Mouse (Mus musculus) ES-Bruce4 (cell line): ENCODE measurements around the gene Gm49776.

Experiments
- CTCF ChIP-seq: IDR thresholded peaks from one replicate; pipeline ENCODE4 v1.8.1; 2011; ENCODE audit warnings: low read depth, low read length
- POLR2A ChIP-seq: IDR thresholded peaks from one replicate; pipeline ENCODE4 v1.8.1; 2011; ENCODE audit warnings: low read length; ENCODE audit not compliant: insufficient read depth

DNA sequence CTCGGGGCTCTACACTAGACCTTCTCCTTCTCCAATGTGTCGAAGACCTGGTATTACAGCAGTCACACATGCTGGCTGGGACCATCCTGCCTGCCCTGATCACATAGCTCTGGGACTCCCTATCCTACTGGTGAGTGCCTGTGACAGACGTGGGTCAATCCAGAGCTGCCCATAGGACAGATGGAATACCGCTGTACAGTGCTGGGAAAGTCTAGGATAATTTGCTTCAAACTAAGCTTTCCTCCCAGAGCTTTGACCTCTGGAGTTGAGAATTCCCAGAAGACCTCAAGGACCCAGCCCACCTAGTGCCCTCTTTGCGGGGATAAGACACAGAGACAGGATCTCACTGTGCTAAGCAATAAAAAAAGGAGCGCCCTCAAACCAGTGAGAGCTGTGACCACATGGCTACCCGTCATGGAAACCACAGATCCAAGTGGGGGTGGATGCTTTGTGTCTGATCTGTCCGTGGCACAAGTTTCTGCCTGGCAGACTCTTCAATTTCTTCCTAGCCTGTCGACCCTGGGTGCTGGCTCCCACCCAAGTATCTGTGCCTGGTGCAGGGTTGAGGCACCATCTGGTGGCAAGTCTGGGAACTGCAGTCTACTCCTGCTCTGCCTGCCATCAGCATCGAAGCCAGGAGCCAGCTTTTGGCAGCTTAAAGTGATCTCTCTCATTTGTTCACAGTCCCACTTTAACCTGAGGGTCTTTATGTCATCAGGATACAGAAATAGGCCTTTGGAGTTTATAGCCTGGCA, 46.5 kb downstream of the Gm49776 start:
- TF ChIP-seq POLR2A (no peak), CTCF (peak; percentile 98)
